Mouse (Mus musculus) layer of hippocampus, adult 18-20 months (tissue): ENCODE measurements around the gene Srbd1. TPM values are rescaled to one million over a fixed set of nuclear protein-coding genes. Genes with fewer than 3 reads are reported as not detected.

ENCODE experiments used
- DNase-seq, 2 experiments: peaks; one replicate each; pipeline ENCODE4 v3.0.0; 2022; ENCODE audit warnings: low spot score in 2 of 2
- total RNA-seq, 2 experiments: library from RNA; stranded (reverse); gene quantifications; 2 replicates each; pipeline ENCODE4 v1.2.3; 2021

The Srbd1 gene
- total RNA-seq, 2 experiments from 2014 or later, result 15.0 to 15.7 TPM

GRCm38 (mm10) chr17:86149726-86150125 lies 4.8 kb upstream of the Srbd1 start:
- DNase-seq, result no peak

- DNase-seq, result no peak
Observed at GRCm38 (mm10) chr17:86144537-86145078, 367 bp downstream of the Srbd1 start.

GRCm38 (mm10) chr17:86135835-86136234 lies 9.1 kb downstream of the Srbd1 start:
- peak in 1 of 2 experiments; percentile 27 for DNase-seq

DNA sequence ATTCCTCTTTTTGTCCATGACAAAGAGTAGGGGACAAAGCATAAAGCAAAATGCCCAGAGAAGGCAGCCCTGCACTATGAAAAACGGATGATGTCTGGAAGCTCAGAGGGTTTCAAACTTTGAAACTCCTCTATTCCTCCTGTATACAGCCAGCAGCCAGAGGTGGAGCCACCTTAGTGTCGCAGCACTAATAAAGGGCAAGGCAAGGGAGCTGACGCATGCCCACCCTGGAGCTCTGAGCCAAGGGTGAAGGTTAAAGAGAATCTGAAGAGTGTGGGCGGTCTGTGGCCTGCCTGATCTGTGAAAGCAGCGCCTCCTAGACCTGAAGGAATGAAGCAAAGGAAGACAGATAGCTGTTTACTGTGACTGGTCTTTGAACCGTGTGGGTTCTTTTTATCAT lies 10.5 kb downstream of the Srbd1 start:
- DNase-seq, result no peak

DNA sequence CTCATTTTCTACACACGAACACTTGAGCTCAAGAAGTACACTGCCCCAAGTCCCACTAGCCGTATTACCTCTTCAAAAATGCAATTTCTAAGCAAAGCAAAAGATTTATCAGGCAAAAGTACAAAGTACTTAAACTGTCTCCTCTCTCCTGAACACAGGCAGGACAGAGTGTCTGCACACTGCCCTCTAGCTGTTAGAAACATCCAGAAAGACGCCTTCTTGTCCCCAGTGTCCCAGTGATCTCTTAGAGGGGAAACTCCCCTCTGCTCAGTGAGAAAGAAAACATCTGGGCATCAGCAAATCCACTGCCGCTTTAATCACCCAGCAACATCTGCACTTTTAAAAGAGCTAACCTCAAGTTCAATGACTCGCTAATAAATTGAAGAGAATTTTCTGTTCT lies 12.4 kb downstream of the Srbd1 start:
- DNase-seq, result no peak

GRCm38 (mm10) chr17:86128198-86128597 lies 16.8 kb downstream of the Srbd1 start:
- no peak for DNase-seq

DNA sequence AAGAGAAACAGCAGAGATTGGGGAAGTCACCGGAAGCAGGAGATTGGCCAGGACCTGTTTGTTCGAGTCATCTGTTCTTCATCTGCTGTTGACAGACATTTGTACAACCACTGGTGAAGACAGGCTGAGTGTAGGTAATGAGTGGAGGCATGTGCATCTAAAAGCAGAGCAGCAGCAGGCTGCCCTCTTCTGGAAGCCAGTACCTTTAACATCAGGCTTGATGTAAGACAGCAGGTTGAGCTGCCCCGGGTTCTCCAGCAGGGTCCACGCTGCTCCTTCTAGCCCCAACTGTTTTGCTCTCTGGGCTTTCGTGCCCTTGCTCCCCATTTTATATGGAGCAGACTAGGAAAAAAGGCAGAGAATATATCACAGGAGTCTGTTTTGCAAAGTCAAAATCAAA lies 19.1 kb downstream of the Srbd1 start:
- DNase-seq, result no peak

GRCm38 (mm10) chr17:86123146-86123545 lies 21.8 kb downstream of the Srbd1 start:
- DNase-seq, result no peak

DNA sequence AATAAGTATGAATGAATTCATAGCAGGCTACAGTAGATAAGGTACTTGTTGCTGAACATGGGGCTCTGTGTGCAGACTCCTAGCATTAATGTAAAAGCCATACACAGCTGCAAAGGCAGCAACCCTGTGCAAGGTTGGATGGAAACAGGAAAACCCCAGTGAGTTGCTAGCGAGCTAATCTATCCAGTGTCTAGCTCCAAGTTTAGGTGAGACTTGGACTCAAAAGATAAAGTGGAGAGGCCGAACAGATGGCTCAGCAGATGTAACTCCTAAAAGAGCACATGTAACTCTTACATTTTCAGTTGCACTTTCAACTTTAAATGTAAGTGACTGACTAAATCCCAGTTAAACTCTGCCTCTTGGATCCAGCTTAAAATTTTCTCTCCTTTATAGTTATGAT lies 48.1 kb downstream of the Srbd1 start:
- peak in 1 of 2 experiments; percentile 43 for DNase-seq

DNA sequence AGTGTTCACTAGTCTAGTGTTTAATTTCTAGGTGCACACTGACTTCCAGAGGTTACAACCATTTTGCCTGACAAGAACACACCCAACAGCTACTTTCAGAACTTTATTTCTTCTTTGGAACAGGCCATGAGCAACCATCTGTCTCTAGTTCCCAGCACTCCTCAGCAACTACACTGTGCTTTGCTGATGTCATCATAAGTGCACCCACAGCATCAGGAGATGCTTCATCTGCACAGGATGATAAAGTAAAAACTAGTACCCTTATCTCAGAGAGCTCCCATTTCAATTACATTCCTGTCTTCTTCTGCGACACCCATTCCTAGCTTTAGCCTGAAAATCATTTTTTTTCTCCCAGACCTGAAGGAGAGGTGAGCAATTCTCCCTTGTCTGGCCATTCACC lies 51.9 kb downstream of the Srbd1 start:
- DNase-seq, result no peak

- DNase-seq, result no peak
Observed at GRCm38 (mm10) chr17:86091631-86092030, 53.3 kb downstream of the Srbd1 start.

DNA sequence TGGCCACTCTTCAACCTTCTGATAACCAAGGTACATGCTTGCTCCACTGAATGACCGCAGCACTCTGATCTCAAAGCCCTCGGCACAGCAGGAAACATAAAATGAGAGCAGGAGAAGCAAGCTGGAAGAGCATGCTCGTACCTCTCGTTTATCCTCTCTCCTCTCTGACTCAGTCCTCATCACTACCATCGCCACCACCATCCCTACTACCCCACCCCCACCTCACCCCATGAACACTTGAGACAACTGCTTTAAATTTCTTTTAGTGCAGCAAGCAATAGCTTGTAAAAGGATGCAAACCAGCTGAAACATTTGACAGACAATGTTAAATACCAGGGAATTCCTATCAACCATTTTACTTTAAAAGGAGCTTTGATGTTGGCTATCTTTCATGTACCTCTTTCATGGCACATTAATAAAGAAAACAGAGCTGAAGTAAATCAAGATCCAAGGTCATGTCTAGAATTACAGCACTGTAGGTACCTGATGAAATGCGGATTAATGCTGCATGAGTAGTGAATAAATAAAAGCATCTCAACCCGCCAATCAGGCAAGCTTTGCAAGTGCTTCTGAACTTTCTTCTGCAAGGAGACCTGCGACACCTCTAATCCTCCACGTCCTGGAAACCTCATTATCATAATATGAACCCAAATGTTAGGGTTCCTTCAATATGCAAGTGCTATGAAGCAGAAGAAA lies 54.9 kb downstream of the Srbd1 start:
- DNase-seq, result no peak

DNA sequence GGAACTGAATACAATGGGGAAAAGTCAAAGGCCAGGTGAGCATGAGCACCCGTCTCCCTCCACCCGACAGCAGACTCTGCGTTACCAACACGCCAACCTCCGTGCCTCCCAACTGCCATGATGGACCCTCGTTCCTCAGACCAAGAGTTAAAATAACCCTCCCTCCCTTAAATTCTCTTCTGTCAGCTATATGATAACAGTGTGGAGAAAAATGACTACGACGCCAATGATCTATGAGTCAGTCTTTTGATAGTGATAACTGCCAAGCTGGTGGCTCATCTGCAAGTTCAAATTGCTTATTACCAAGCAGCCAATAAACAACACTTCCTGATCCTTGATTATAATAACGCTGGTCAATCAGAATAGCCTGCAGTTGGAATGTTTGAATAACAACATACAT lies 57.1 kb downstream of the Srbd1 start:
- peak in 1 of 2 experiments; percentile 9 for DNase-seq

DNA sequence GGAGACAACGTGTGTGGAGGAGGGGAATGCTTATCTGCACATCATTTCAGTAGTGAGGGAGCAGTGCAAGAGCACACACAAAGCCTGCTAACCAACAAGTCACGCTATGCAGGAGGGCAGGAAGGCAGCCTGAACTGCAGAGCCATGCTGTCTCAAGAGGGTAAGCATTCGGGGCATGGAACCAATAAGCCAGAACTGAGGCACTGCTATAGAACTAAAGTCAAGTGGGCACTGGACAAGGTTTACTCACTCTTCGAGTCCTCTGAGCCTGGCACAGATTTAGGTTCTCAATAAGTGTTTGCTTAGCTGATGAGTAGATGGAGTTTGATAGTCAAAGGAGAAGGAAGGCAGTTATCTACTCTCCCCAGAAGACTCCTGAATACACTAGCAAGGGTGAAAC lies 58.8 kb downstream of the Srbd1 start:
- DNase-seq, result no peak

GRCm38 (mm10) chr17:86083207-86083606 lies 61.8 kb downstream of the Srbd1 start:
- DNase-seq, result no peak

- no peak for DNase-seq
Observed at GRCm38 (mm10) chr17:86078060-86078459, 66.9 kb downstream of the Srbd1 start.

GRCm38 (mm10) chr17:86067444-86067843 lies 77.5 kb downstream of the Srbd1 start:
- no peak for DNase-seq

GRCm38 (mm10) chr17:86065833-86066232 lies 79.1 kb downstream of the Srbd1 start:
- DNase-seq, result no peak

DNA sequence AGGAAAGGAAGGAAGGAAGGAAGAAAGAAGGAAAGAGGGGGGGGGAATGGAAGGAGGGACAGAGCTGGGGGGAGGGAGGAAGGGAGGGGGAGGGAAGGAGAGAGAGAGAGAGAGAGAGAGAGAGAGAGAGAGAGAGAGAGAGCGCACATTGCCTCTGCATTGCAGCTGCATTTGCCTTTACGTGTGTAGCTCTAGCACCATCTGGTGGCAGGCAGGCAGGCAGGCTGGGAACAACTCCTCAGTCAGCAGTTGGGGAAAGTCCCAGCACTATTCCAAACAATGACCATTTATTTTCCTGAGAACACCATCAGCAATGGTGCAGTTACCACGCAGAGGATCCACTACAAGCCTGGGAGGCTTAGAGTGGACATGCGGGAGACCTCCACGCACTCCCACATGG lies 81.5 kb downstream of the Srbd1 start:
- DNase-seq, result peak; percentile 22 to 72

GRCm38 (mm10) chr17:86060911-86061310 lies 84.1 kb downstream of the Srbd1 start:
- DNase-seq, result no peak

DNA sequence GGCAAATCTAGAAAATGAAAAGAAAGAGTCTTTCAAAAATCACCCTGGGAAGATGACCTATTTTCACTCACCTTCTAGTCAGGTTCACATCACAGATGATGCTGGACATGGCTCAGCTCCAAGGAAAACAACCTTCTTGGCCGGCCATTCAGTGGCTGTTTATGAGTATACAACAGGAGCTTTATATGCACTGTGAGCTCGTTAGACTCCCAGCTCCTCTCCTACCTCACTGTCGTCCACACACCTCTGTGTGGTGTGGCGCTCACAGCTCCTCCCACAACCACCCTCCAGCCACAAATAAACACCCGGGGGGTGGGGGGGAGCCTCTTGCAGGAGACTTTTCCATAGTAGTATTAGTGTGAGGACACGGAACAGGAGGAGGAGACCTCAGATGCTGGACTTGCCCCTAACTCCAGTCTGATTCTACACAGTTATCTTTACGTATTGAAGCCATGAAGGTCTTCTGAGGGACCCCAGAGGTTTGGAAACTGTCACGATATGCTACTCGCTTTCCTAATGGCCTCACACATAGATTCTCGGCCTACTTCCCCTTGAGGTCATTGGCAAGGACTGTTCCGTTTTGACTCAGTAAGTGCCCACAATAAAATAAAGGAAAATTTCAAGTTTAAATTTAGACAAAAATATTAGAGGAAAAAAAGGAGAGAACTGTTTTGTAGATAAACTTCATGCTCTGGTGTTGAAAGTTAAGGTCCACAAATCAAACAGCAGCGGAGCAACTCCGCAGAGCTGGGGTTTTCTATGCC lies 104.6 kb downstream of the Srbd1 start:
- DNase-seq, result no peak

- no peak for DNase-seq
Observed at GRCm38 (mm10) chr17:86039741-86040140, 105.2 kb downstream of the Srbd1 start.
